Mouse (Mus musculus) cortical plate, adult 2 months (tissue): Measurements from ENCODE around the gene Ube2j1. TPM values are rescaled to one million over a fixed set of nuclear protein-coding genes. Genes with fewer than 3 reads are reported as not detected.

Experiments
- H3K27ac ChIP-seq: fragments of 200-500 bp; 2 replicates; pipeline ENCODE4 v1.5.1; 2012; ENCODE audit warnings: low read length, control low read depth, inconsistent platforms; ENCODE audit not compliant: insufficient read depth
- H3K4me1 ChIP-seq: fragments of 200-500 bp; 2 replicates; pipeline ENCODE4 v1.6.1; 2011; ENCODE audit warnings: low read length; ENCODE audit not compliant: control insufficient read depth, insufficient read depth
- H3K4me3 ChIP-seq: fragments of 200-500 bp; 2 replicates; pipeline ENCODE4 v1.5.1; 2011; ENCODE audit warnings: mild to moderate bottlenecking, low read length, control low read depth; ENCODE audit not compliant: insufficient read depth
- CTCF ChIP-seq: fragments of 200-500 bp; IDR thresholded peaks from 2 replicates; pipeline ENCODE4 v1.5.1; 2011; ENCODE audit warnings: mild to moderate bottlenecking, control low read depth, low read length; ENCODE audit not compliant: insufficient read depth; ENCODE audit errors: extremely low read depth
- POLR2A ChIP-seq: fragments of 200-500 bp; IDR thresholded peaks from 2 replicates; pipeline ENCODE4 v1.6.1; 2011; ENCODE audit warnings: mild to moderate bottlenecking, low read length, control low read depth; ENCODE audit not compliant: insufficient read depth; ENCODE audit errors: extremely low read depth
- polyA plus RNA-seq: library from polyadenylated mRNA; depleted of rRNA; stranded (reverse); fragments of >200 nt; gene quantifications from 2 replicates; pipeline ENCODE4 v1.2.3, GENCODE M21; 2012

Ube2j1 gene
- polyA plus RNA-seq, 1 experiment: 58.2 TPM

DNA sequence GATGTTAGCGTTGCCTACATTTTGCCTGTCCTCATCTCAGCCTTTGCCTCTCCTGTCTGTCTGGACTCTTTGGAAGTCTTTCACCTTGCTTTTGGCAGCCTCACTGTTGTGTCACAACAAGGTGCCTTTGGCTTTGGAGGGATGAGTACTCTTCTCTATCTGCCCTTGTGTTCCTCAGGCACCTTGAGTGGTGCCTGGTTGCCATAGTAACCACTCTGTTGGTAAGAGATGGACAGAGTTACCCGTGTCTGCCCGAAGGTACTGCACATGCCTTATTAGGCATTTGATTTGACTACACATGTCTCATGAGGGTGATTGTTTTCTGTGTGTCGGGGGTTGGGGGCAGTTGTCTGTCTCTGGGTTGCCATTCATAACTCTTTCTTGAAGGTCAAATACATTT, 18.7 kb upstream of the Ube2j1 start:
- no peak overlapping the region for H3K4me3 ChIP-seq

DNA sequence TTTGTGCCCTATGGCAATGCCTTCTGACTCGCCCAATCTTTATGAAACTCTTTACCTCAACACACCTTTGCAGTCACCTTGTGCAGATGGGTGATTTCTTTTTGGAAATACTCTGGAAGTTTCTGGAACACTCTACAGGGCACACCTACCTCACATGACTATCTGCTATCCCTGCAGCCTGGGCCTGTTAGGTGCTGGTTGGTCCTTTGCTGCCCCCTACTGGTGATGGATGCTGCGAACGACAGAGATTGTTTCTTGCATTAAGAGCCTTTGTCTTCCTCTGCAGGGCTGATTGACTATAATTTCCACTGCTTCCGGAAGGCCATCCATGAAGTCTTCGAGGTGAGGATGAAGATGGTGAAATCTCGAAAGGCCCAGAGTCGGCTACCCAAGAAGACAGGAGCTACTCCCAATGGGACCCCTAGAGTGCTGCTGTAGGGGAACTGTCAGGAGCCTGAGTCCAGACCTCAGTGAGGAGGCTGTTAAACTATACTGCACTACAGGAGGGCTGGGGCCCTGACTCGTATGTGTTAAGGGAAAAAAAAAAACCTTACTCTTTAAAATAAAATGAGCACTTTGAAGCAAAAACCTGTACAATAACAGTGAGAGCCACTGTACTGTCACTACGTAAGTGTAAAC, 12.7 kb upstream of the Ube2j1 start:
- no peak overlapping the region for H3K4me3 ChIP-seq
- H3K4me1 ChIP-seq: no peaks in the 10 kb centered on the region
- TF ChIP-seq CTCF: peak; percentile 98
- TF ChIP-seq POLR2A: no peak
- no peak overlapping the region for H3K27ac ChIP-seq

More for the DNA sequence above, 18.7 kb upstream of the Ube2j1 start:
- Histone ChIP-seq H3K4me1 (no peaks in the 10 kb centered on the region), H3K27ac (no peak overlapping the region)
- TF ChIP-seq POLR2A (no peak), CTCF (no peak)

DNA sequence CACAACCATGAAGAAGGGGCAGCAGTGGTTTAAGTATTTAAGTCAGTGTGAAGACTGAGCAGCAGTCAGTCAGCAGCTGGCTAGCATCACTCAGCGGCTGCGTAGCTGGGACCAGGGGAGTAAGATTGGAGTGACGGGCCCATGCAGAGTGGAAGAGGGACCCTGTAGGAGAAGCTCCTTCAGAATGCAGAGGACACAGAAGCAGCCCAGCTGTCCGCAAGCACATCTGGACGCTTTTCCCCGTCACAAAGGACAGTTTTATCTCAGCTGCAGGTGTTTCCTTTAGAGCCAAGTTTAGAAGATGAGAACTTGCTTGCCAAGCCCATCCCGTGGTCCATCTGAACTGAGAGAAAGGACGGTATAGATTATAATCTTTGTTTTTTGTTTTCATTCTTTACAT, 6.8 kb upstream of the Ube2j1 start:
- TF ChIP-seq CTCF (no peak), POLR2A (no peak)
- H3K4me3 ChIP-seq: no peak overlapping the region
- H3K4me1 ChIP-seq: 0 out of 2 replicates have a peak, but pooled peaks cover 1% of the 10 kb centered on the region
- no peak overlapping the region for H3K27ac ChIP-seq

DNA sequence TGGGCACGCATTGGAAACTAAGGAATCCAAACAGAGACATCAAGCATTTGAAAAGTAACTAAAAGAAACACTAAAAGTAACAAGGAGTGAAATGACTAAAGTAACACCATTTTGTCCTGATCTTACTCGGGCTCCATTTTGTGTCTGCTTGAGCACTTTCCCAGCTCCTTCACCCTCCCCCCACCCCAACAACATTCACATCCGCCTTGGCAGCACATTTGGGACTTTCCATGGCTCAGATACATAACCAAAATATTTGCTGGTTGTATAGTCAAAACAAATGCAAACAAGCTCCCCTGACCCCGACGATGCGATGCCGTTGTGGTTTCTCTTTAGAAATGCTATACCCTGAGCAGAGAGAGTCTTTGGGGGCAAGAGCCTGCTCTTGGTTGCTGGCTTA, 2.1 kb upstream of the Ube2j1 start:
- Histone ChIP-seq H3K4me1 (peaks cover 8% of the 10 kb centered on the region; the same call in 1 of the 2 replicates), H3K4me3 (no peak overlapping the region), H3K27ac (no peak overlapping the region)
- TF ChIP-seq CTCF (no peak), POLR2A (no peak)

DNA sequence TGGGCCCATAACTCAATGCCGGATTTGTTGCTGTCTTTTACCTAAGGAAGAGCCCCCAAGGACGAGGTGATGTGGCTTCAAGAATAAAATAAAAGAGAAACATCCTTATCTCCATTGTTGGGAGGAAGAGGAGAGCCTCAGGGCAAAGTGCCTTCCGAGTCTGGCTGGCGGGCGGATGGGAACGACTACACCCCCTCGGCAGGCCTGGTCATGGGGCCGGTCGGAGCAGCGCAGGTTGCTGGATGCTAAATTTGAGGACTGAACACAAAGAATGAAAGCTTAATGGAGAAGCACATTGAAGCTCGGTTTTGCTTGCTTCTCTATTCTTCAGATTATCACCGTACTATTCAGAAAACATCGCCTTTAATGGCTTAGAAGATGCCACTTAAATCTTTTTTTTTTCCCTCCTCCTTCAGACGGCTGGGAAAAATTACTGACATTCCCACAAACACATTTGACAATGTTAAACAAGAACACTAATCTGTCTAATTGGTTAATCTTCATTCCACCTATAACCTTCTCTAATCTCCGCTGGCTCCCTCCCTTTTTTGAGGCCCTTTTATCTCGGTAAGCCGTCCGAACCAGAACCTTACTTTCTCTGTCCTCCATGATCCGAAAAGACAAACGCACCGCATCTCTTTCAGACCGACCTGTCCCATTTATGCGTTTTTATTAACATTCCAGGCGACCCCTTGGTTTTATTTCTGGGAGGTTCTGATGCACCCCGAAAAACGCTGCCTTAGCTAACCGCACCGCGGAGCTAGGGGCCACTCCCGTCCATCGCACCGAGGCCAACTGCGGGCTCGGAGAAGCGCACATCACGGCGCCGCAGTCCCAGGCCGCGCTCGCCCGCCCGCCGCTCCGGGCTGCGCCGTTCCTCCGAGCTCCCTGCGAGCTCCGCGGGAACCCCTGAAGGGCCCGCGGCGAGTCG, 687 bp upstream of the Ube2j1 start:
- H3K27ac ChIP-seq: peak overlapping the region; percentile 85
- no peak for TF ChIP-seq POLR2A
- TF ChIP-seq CTCF: no peak
- peaks cover 8% of the 10 kb centered on the region; the same call in 1 of the 2 replicates for H3K4me1 ChIP-seq

DNA sequence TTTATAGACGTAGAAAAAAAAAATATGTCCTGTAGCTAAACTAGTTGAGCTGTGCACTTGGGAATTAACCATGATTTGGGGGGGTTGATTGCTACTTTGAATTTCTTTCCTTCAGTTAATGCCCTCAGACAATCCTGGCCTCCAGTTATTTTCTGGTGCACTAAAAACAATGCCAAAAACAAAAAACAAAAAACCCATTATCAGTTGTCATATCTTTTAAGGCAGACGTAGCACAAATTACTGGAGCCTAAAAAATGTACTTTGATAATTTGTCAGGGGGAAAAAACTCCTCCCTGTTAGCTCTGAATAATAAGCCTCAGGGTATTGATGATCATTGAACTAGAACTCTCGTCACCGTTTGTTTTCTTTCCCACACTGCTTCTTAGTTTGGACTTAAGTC, 829 bp downstream of the Ube2j1 start:
- no peak for TF ChIP-seq POLR2A
- no peak for TF ChIP-seq CTCF
- Histone ChIP-seq H3K4me1 (peaks cover 8% of the 10 kb centered on the region; the same call in 1 of the 2 replicates), H3K4me3 (peak overlapping the region; percentile 95), H3K27ac (no peak overlapping the region)

More for the DNA sequence above, 687 bp upstream of the Ube2j1 start:
- peak overlapping the region; percentile 95 for H3K4me3 ChIP-seq

DNA sequence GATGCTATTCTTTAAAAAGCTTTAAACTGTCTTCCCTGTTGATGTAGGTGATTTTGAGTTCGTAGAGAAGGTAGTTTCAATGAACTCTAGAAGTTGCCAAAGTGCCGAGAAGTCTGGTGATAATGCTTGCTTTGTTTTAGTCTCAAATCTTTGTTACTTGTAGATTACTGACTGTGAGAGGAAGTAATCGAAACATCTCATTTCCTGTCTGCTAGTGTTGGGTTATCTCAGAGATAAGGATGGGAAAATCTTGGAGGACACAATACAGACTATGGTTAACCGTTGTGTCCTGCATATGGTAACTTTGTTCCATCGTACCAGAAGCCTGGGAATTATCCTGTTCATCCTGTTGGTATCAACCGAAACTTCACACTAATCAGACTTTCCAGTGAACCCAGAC, 2.3 kb downstream of the Ube2j1 start:
- Histone ChIP-seq H3K4me1 (peaks cover 8% of the 10 kb centered on the region; the same call in 1 of the 2 replicates), H3K27ac (no peak overlapping the region), H3K4me3 (no peak overlapping the region)
- no peak for TF ChIP-seq POLR2A
- no peak for TF ChIP-seq CTCF

DNA sequence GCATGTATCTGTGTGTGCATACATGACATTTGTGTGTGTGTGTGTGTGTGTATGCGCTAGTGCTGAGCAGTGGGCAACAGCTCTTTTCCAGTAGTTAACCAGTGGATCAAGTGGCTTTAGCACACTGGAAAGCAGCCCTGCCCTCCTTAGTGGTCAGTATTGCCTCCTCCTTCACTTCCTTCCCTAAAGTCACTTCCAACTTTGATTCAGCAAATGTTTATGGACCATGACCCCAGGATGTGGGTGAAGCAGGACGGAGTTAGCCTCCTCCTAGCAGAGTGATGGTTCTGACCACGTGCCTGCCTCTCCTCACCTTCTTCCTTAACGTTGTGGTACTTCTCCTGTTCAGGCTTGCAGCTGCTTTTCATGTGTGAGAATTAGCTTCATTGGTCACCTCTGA, 8.6 kb downstream of the Ube2j1 start:
- TF ChIP-seq POLR2A (no peak), CTCF (no peak)
- H3K4me3 ChIP-seq: no peak overlapping the region
- no peak overlapping the region for H3K27ac ChIP-seq

DNA sequence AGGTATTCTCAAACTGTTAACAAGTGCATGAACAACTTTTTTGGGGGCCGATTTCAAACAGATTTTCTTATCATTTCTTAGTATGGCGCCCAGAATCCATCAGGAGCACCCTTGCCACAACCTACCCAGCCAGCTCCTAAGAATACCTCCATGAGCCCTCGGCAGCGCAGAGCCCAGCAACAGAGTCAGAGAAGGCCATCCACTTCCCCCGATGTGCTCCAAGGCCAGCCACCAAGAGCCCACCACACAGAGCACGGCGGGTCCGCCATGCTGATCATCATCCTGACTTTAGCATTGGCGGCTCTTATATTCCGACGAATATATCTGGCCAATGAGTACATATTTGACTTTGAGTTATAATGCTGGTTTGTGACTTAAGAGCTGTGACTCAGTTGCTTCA, 18.4 kb downstream of the Ube2j1 start:
- TF ChIP-seq POLR2A (no peak), CTCF (no peak)
- Histone ChIP-seq H3K27ac (no peak overlapping the region), H3K4me3 (no peak overlapping the region), H3K4me1 (no peaks in the 10 kb centered on the region; the same call in 1 of the 2 replicates)

More for the DNA sequence above, 8.6 kb downstream of the Ube2j1 start:
- no peaks in the 10 kb centered on the region for H3K4me1 ChIP-seq

DNA sequence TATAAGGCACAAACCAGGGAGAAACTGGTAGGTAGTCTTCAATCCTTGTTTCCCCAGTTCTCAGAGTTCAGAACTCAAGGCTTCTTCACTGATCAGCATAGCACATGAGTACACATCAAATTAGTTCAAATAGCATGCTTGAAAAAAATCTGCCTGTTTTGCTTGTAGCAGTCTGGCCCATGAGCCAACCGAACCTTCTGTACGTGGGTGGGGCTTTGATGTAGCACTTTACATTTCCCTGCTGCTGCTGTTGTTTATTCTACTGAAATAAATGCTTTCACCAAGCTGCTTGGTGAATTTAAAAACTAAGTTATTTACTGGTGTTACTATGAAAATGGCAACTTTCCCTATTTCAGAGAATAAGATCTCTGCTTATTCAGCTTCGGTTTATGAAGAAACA, 20.8 kb downstream of the Ube2j1 start:
- no peaks in the 10 kb centered on the region; the same call in 1 of the 2 replicates for H3K4me1 ChIP-seq
- H3K27ac ChIP-seq: no peak overlapping the region
- TF ChIP-seq POLR2A (no peak), CTCF (no peak)
- H3K4me3 ChIP-seq: no peak overlapping the region

DNA sequence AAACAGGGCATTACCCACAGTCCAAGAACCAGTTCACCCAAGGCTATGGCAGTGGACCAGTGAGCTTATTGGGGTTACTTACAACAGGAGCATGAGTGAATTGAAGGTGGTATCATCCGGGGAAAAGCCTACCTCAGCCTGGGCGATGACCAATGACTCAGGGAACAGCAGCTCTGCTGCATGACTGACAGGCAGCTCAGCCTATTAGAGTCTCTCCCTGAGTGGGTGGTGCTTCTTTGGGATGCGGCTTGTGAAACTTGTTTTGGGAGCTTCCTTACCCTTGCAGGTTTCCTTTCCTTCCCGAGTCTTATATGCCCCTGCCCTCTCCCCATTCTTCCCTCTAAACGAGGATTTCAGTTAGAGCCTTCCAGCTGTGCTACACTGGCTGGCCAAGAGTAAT, 21.4 kb downstream of the Ube2j1 start:
- TF ChIP-seq CTCF: no peak
- no peak for TF ChIP-seq POLR2A
- Histone ChIP-seq H3K27ac (no peak overlapping the region), H3K4me3 (no peak overlapping the region), H3K4me1 (no peaks in the 10 kb centered on the region; the same call in 1 of the 2 replicates)
